Comparison of ENCODE assay signal across 14 mouse cellular contexts in the genomic region with DNA sequence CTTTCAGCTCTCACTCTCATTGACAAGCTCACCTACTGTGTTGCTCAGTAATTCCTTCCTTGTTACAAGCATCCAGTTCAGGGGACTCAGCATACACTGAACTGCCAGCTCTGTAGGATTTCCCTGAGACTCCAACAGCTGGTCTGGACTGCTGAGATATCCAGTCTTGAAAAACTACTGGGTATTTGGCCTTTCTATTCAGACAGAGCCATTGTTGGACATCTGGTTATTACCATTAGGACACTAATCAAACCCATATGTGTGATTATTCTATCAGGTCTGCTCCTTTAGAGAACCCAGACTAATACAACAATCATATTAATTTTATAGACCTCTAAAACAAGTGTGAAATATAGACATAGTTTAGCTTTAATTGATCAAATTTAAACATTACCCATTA.
"Had no signal": no experiment of that assay in that cellular context is flagged by ENCODE, and none has a peak within 500 bp of the region (broad histone marks: within the 10 kb centered on the region; RNA-seq: fewer than 3 reads in every experiment).

No protein-coding gene starts in this region.

- H3K36me3 ChIP-seq: midbrain, embryonic 13.5 days; midbrain, embryonic 15.5 days; neural tube, embryonic 12.5 days; stomach, embryonic 15.5 days had no signal

- H3K4me2 ChIP-seq: lung, embryonic 14.5 days; midbrain, embryonic 11.5 days; midbrain, embryonic 13.5 days; midbrain, embryonic 15.5 days; neural tube, embryonic 12.5 days; stomach, embryonic 15.5 days had no signal

- H3K27me3 ChIP-seq: midbrain, embryonic 13.5 days; midbrain, embryonic 15.5 days; neural tube, embryonic 12.5 days; stomach, embryonic 15.5 days had no signal

- H3K27ac ChIP-seq: midbrain, embryonic 13.5 days; midbrain, embryonic 15.5 days; neural tube, embryonic 12.5 days; stomach, embryonic 15.5 days; stomach, postnatal 0 days had no signal

- H3K9ac ChIP-seq: lung, embryonic 14.5 days; midbrain, embryonic 13.5 days; midbrain, embryonic 15.5 days; neural tube, embryonic 12.5 days; stomach, embryonic 15.5 days had no signal

- H3K9me3 ChIP-seq: midbrain, embryonic 13.5 days; midbrain, embryonic 15.5 days; neural tube, embryonic 12.5 days; stomach, embryonic 15.5 days had no signal

- H3K4me1 ChIP-seq: midbrain, embryonic 13.5 days; midbrain, embryonic 15.5 days; neural tube, embryonic 12.5 days; stomach, embryonic 15.5 days had no signal

- DNase-seq: lung, adult 18-20 months; lung, embryonic 14.5 days; lung, postnatal 10 days; lung, postnatal 4 days; right cerebral cortex, postnatal 14 days; thymus, adult 2 months; thymus, postnatal 25 days; thymus, postnatal 4 days had no signal

- H3K4me3 ChIP-seq: midbrain, embryonic 13.5 days; midbrain, embryonic 15.5 days; neural tube, embryonic 12.5 days; stomach, embryonic 15.5 days had no signal

- ATAC-seq: midbrain, embryonic 13.5 days; midbrain, embryonic 15.5 days had no signal
